Mouse (Mus musculus): Measurements from ENCODE around the gene Man1a2. TPM values are rescaled to one million over a fixed set of nuclear protein-coding genes. Genes with fewer than 3 reads are reported as not detected.

Man1a2 gene
- polyA plus RNA-seq, 1 experiment: 22.2 TPM

DNA sequence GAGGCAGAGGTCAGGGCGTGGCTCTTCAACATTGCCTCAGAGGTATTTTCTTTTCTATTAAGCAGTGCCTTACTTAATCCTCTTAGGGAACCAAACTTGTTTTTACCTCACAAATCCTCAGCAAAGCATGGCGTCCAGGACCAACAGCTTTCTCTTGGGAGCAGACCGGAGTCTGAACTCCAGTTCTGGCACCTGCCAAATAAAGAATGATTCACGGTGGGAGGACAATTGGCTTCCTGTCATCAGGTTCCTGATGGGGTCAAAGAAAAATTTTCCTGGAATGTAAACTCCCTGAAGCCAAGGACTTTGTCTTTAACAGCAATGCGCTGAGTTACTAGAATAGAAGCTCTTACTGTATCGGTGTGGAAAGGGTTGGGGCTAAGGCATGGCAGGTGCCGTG is 30.9 kb upstream of the Man1a2 start:
- TF ChIP-seq POLR2A (IDR thresholded peaks at IDR 0.05; ENCODE audit: borderline replicate concordance, insufficient read depth, low read length): no peak
- H3K27me3 ChIP-seq (ENCODE audit: control insufficient read depth, insufficient read depth, low read length): no peaks in the 10 kb centered on the region
- no peak overlapping the region for H3K27ac ChIP-seq (ENCODE audit: insufficient read depth, low read length)
- H3K4me3 ChIP-seq (replicated peaks; ENCODE audit: insufficient read depth, low read depth, low read length): no peak overlapping the region
- H3K4me1 ChIP-seq (ENCODE audit: control insufficient read depth, insufficient read depth, low read length): no peaks in the 10 kb centered on the region
- DNase-seq: no peak
- 61% methylated on average over 7 of the region's 7 CpGs for WGBS

DNA sequence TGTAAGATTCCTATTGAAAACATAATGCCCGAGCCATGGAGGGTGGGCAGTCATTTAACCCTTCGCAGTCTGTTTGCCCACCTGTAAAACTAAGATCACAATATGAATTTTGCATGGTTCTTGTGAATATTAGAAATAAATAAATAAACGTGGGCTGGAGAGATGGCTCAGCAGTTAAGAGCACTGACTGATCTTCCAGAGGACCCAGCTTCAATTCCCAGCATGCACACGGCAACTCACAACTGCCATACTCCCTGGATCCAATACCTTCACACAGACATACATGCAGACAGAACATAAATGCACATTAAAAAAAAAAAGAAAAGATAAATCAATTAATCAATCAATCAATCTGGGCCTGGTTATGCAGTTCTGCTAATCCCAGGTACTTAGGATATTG is 30.1 kb upstream of the Man1a2 start:
- Histone ChIP-seq H3K27me3 (ENCODE audit: control insufficient read depth, insufficient read depth, low read length) (no peaks in the 10 kb centered on the region), H3K4me3 (replicated peaks; ENCODE audit: insufficient read depth, low read depth, low read length) (no peak overlapping the region), H3K27ac (ENCODE audit: insufficient read depth, low read length) (no peak overlapping the region), H3K4me1 (ENCODE audit: control insufficient read depth, insufficient read depth, low read length) (no peaks in the 10 kb centered on the region)
- no peak for DNase-seq
- TF ChIP-seq CTCF (IDR thresholded peaks at IDR 0.05; ENCODE audit: borderline replicate concordance, insufficient read depth, low read depth, low read length) (no peak), POLR2A (IDR thresholded peaks at IDR 0.05; ENCODE audit: borderline replicate concordance, insufficient read depth, low read length) (no peak)
- WGBS: 68% methylated on average over 4 of the region's 4 CpGs

GRCm38 (mm10) chr3:100713142-100714005 is 28.1 kb upstream of the Man1a2 start:
- TF ChIP-seq POLR2A (IDR thresholded peaks at IDR 0.05; ENCODE audit: borderline replicate concordance, insufficient read depth, low read length) (no peak), CTCF (IDR thresholded peaks at IDR 0.05; ENCODE audit: borderline replicate concordance, insufficient read depth, low read depth, low read length) (no peak)
- no peak overlapping the region for H3K4me3 ChIP-seq (replicated peaks; ENCODE audit: insufficient read depth, low read depth, low read length)
- WGBS: 76% methylated on average over 11 of the region's 11 CpGs
- no peaks in the 10 kb centered on the region for H3K27me3 ChIP-seq (ENCODE audit: control insufficient read depth, insufficient read depth, low read length)
- H3K27ac ChIP-seq (ENCODE audit: insufficient read depth, low read length): no peak overlapping the region
- no peaks in the 10 kb centered on the region for H3K4me1 ChIP-seq (ENCODE audit: control insufficient read depth, insufficient read depth, low read length)
- DNase-seq: no peak

GRCm38 (mm10) chr3:100712140-100712539 is 26.8 kb upstream of the Man1a2 start:
- no peak for TF ChIP-seq POLR2A (IDR thresholded peaks at IDR 0.05; ENCODE audit: borderline replicate concordance, insufficient read depth, low read length)
- no peak for DNase-seq
- Histone ChIP-seq H3K4me3 (replicated peaks; ENCODE audit: insufficient read depth, low read depth, low read length) (no peak overlapping the region), H3K4me1 (ENCODE audit: control insufficient read depth, insufficient read depth, low read length) (no peaks in the 10 kb centered on the region), H3K27me3 (ENCODE audit: control insufficient read depth, insufficient read depth, low read length) (no peaks in the 10 kb centered on the region), H3K27ac (ENCODE audit: insufficient read depth, low read length) (no peak overlapping the region)
- WGBS: 85% methylated on average over 7 of the region's 7 CpGs

GRCm38 (mm10) chr3:100711486-100711885 is 26.2 kb upstream of the Man1a2 start:
- TF ChIP-seq CTCF (IDR thresholded peaks at IDR 0.05; ENCODE audit: borderline replicate concordance, insufficient read depth, low read depth, low read length): no peak
- TF ChIP-seq POLR2A (IDR thresholded peaks at IDR 0.05; ENCODE audit: borderline replicate concordance, insufficient read depth, low read length): no peak
- WGBS: 79% methylated on average over 4 of the region's 4 CpGs

DNA sequence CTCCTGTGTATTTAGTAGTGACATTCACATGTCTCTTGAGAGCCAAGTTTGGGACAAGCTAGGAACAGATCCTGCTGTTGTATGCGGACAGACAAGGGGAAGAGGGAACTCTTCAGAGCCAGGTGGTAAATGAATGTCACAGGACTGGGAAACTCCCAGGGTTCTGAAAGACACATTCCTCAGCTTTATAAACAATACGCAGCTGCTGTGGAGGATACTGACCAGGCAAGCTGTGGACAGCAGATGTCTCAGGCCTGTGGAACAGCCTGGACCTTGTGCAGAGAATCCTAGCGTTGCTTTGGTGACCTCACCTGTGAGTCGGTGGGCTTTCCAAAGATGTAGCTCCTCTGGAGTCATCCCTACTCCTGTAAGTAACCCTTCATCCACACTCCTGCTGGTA is 21.8 kb upstream of the Man1a2 start:
- no peaks in the 10 kb centered on the region for H3K27me3 ChIP-seq (ENCODE audit: control insufficient read depth, insufficient read depth, low read length)
- no peak overlapping the region for H3K4me3 ChIP-seq (replicated peaks; ENCODE audit: insufficient read depth, low read depth, low read length)
- TF ChIP-seq POLR2A (IDR thresholded peaks at IDR 0.05; ENCODE audit: borderline replicate concordance, insufficient read depth, low read length) (no peak), CTCF (IDR thresholded peaks at IDR 0.05; ENCODE audit: borderline replicate concordance, insufficient read depth, low read depth, low read length) (no peak)
- no peaks in the 10 kb centered on the region for H3K4me1 ChIP-seq (ENCODE audit: control insufficient read depth, insufficient read depth, low read length)
- DNase-seq: no peak
- 77% methylated on average over 4 of the region's 4 CpGs for WGBS
- H3K27ac ChIP-seq (ENCODE audit: insufficient read depth, low read length): no peak overlapping the region

More at GRCm38 (mm10) chr3:100711486-100711885, 26.2 kb upstream of the Man1a2 start:
- H3K27ac ChIP-seq (ENCODE audit: insufficient read depth, low read length): no peak overlapping the region
- H3K4me3 ChIP-seq (replicated peaks; ENCODE audit: insufficient read depth, low read depth, low read length): no peak overlapping the region
- no peaks in the 10 kb centered on the region for H3K27me3 ChIP-seq (ENCODE audit: control insufficient read depth, insufficient read depth, low read length)
- no peak for DNase-seq
- no peaks in the 10 kb centered on the region for H3K4me1 ChIP-seq (ENCODE audit: control insufficient read depth, insufficient read depth, low read length)

DNA sequence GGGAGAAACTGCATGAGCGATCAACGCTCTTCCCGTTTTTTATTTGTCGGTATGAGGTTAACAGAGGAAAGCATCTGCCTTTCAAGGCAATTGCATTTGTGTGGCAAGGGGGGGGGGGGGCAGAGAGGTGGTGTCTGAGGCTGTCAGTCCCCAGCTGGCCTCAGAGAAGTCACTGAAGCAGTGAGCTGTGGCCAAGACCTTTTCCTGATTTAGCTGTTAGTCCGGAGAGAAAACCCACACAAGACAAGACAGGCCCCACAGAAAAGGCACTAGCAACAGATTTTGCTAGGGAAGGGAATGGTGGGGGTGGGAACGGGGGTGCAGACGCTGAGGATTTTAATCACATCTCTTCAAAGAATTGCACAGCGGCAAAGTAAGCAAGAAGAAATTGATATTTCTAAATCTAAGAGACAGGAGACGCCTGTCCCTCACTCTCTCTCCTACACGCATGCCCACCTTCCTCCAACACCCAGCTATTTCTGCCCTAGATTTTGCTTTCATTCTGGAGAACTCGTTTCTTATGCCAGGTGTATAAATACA is 19.9 kb upstream of the Man1a2 start:
- DNase-seq: no peak
- H3K4me1 ChIP-seq (ENCODE audit: control insufficient read depth, insufficient read depth, low read length): no peaks in the 10 kb centered on the region
- no peak overlapping the region for H3K4me3 ChIP-seq (replicated peaks; ENCODE audit: insufficient read depth, low read depth, low read length)
- H3K27me3 ChIP-seq (ENCODE audit: control insufficient read depth, insufficient read depth, low read length): no peaks in the 10 kb centered on the region
- TF ChIP-seq POLR2A (IDR thresholded peaks at IDR 0.05; ENCODE audit: borderline replicate concordance, insufficient read depth, low read length) (no peak), CTCF (IDR thresholded peaks at IDR 0.05; ENCODE audit: borderline replicate concordance, insufficient read depth, low read depth, low read length) (no peak)
- no peak overlapping the region for H3K27ac ChIP-seq (ENCODE audit: insufficient read depth, low read length)
- 39% methylated on average over 11 of the region's 11 CpGs for WGBS

Measured in cerebellum, adult 2 months (tissue).